Mouse (Mus musculus) adrenal gland, adult 8-10 months (tissue): ENCODE measurements around the gene Inka2. TPM values are rescaled to one million over a fixed set of nuclear protein-coding genes. Genes with fewer than 3 reads are reported as not detected.

ENCODE experiments used
- DNase-seq: peaks from one replicate; pipeline ENCODE4 v3.0.0; 2022
- total RNA-seq, 4 experiments: library from RNA; stranded (reverse); gene quantifications; 2 replicates each; pipeline ENCODE4 v1.2.4; 2022

Inka2 gene
- total RNA-seq, 4 experiments from 2014 or later = 4.6 to 8.5 (median 5.4) TPM

DNA sequence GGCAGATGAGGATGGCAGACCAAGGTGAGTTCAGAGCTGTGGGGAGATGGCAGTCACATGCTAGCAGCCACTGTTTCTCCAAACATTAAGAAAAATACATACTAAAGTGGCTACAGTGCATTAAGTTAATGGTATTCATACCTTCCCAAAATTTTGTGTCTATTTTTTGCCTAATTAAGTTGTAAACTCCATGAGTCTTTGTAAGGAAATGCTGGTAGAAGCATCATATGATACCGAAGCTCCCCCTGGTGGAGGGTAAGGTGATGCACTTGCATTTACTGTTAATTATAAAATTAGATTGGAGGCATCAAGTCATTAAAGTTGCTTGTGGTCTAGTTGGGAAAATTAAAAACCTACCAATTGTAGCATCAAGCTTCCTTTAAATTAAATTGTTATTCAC lies 21.6 kb downstream of the Inka2 start:
- no peak for DNase-seq

DNA sequence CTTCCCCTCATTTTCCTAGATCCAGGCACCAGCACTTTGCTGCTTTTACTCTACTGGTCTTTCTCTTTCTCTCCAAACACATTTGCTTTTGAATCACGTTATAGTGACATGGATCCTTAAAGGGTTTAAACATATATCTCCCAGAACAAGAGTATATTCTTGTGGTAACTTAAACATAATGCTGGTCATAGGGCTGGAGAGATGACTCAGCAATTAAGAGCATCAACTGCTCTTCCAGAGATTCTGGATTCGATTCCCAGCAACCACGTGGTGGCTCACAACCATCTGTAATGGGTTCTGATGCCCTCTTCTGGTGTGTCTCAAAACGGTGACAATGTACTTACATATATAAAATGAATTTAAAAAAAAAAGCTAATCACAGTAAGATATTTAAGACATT lies 28.0 kb downstream of the Inka2 start:
- DNase-seq = no peak

DNA sequence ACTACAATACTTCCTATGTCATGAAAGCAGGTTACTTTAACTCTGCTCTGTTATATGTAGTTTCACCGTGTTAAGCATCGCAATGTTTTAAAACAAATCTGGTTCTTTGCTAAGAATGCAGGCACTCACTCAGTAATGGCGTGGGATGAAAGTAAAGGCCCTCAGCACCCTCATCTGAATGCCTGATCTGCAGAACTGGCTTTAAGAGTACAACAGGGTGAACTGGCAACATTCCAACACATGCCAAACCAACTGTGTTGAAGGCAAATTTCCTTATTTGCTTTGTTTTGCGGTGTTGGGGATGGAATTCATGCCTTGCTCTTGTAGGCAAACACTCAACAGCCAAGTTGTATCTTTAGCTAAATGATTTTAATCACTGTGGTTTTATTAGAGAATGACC lies 29.1 kb downstream of the Inka2 start:
- DNase-seq = no peak

DNA sequence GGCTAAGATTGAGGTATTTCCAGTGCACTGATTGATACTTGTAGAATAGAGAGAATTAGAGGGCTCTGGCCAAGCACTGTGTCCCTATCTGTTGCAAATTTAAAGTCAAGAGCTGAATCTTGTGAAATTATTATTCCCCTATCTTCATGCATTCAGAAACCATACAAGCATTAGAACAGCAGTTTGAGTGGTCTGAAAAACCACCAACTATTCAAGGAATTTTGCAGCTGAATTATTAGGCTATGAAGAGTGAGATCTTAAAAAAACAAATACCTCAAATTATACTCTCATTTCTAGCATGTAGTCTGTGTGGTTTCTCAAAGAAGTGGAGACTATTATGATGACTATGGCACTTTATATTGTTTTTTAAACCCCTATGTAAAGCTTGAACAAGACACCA lies 30.9 kb downstream of the Inka2 start:
- DNase-seq = no peak

DNA sequence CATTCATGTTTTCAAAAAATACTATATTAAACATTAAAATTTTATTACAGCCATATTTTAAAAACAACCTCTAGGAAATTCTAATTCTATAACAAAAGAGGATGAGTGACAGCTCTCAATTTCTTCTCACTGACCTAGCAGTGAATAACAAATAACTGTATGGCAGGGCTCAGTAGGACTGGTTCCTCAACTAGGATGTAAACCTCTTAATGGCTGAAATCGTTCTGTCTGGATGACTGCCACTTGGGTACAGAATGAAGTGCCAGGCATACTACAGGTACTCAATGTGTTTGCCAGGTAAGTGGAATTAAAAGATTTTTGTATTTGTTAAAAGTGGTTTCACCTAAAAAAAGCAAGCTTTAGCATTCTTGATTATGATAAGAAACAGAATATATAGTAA lies 31.7 kb downstream of the Inka2 start:
- no peak for DNase-seq

DNA sequence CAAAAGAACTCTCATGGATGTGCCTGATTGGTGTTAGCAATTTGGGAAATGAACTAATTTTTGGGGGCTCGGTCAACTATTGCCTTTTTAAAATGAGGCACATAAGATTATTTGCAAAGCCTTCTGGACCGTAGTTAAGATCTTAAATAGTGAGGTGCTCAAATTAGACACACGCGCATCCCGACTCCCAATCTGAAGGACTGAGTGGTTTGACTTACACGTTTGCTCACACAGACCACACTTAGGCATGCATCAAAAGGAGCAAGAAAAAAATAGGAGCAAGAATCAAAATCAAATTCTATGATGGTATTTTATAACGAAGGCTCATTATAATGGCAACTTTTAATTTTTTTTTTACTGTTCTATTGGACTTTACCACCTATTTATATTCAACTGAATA lies 32.7 kb downstream of the Inka2 start:
- DNase-seq = no peak

DNA sequence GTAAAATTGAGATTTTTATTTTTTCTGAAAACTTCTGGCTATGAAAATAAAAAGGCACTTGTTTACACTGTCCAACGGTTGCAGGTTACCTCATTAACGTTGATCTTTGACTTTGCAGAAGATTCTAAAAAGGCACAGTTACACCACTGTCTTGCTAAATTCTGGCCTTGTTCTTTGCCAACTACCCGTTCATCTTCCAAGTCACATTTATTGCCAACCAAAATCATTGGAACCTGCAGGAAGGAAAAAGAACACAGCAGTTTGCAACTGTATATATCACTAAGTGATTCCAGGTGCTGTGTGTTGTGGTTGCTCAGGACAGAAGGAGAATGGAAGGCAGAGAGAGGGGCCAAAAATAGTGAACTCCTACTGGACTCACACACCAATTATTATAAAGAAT lies 33.3 kb downstream of the Inka2 start:
- no peak for DNase-seq

DNA sequence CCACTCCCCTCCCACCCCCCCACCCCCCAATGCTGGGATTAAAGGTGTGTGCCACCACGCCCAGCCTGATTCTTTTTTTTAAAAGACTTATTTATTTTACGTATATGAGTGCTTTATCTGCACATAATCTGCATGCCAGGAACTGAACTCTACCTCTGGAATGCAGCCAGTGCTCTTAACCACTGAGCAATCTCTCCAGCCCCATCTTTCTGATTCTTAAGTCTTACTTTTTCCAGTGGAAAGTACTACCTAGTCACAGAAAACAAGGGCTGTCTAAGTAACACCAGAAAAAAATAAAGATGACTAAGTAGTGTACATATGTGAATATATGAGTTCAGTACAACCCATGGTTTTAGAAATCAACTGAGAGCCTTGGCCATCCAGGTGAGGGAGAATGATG lies 42.1 kb downstream of the Inka2 start:
- no peak for DNase-seq

DNA sequence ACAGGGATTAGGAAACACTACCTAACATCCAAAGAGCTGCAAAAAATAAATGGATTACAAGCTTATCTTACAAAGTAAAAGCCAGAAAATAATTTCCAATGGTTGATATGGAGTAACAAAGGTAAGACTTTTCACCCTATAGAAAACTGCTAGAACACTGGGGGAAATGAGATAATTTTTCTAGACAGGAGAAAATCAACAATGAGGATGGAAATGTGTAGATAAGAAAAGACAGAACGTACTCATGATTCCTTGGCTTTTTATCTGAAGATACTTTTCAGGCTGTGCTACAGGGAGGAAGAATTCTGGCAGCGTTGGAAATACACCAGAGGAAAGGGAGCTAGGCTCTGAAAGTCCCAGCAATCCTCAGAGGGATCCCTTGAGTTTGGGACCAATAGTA lies 46.4 kb downstream of the Inka2 start:
- no peak for DNase-seq

DNA sequence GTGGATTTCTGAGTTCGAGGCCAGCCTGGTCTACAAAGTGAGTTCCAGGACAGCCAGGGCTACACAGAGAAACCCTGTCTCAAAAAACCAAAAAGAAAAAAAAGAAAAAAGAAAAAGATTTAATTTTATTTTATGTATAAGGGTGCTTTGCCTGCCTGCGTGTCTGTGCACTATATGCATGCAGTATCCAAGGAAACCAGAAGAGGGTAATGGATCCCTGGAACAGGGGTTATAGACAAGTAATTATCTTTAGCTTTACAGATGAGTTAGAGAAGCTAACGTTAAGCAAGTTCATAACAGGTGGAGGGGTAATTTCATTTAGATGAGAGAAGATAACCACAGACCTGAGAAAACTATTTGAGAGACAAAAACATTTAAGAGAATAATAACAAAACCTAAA lies 49.8 kb downstream of the Inka2 start:
- no peak for DNase-seq

DNA sequence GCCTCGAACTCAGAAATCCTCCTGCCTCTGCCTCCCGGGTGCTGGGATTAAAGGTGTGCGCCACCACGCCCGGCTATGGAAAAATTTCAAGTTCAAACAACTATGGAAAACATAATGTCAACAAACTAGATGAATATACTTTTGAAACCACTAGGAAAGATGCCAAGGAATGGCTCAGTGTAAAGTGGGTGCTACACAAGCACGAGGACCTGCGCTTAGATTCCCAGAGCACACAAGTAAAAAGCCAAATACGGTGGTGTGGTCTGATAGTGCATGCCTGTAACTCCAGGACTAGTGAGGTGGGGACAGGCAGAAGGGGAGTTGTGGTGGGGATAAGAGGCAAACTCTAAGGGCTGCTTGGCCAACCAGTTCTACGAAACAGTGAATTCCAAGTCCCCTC lies 50.7 kb downstream of the Inka2 start:
- DNase-seq = no peak

DNA sequence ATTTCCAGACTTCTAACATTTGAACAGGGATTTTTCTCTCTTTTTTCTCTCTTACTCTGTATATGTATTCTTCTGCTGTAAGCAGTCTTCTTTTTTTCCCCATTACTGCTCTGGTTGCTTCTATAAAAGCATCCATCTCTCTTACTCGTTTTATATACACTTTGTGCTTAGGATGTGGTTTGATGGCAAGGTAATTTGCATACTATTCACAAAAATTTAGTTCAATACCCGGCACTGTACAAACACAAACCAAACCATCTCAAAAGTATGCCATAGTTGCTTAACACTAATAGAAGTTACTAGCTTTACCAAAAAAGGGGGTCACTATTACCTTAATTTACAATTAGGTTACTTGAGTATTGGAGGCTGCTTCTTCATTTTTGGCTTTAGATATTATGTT lies 52.1 kb downstream of the Inka2 start:
- DNase-seq = no peak

DNA sequence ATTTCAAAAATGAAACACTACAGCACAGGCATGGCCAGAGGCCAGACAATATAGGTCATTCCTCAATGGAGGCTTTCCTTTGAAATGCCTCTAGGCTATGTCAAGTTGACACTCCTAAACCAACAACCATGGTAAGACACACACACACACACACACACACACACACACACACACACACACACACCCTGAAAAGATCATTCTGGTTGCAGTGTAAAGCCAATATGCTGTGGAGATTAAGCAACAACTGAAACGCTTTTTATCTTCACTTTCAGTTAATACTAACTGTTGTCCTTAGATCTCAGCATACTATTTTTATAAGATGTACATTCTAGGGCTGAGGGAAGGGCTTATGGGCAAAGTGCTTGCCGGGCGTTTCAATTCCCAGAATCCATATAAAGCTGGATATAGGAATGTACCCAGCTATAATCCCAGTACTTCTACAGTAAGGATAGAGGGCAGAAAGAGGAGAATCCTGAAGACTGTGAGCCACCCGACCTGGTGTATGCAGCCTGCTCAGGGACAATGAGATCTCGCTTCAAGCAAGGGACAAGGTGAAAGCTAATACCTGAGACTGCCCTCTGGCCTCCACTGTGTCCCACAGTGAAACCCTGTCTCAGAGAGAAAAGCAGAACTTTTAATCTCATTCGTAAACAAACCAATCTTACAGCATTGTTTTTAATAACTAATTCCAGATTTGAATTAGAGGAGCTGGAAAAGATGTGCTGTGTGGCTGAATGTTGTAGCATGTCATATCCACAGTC lies 53.1 kb downstream of the Inka2 start:
- DNase-seq = no peak

DNA sequence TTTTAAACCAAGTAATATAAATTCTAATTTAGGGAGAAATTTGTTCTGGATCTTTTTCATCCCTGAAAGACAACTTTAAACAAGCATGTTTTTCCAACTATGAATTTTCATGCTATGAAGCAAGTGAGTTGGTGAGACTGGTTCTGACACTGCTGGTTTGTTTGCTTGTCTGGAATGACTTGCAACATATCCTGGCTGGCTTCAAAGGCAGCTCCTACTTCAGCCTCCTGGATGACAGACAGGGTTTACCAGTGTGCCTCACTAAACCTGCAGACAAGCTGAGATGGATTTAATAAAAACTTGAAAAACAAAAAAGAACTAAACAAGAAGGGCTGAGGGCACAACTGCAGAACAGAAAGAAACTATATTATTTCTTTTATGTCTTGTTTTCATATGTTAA lies 53.7 kb downstream of the Inka2 start:
- DNase-seq = no peak

DNA sequence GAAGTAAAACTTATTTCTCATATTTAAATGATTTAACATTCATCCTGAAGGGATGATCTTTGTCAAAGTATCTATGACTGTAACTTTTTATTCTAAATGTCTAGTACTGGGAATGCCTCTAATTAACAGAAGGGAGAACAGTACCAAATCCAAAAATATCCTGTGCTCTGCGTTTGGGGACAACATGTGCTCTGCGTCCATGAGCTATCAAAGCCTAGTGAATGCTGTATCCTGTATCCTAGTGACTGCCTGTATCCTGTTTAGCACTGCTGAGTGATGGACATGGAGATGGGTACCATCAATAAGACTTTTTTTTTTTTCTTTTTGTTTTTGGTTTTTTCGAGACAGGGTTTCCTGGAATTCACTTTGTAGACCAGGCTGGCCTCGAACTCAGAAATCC lies 54.3 kb downstream of the Inka2 start:
- no peak for DNase-seq

DNA sequence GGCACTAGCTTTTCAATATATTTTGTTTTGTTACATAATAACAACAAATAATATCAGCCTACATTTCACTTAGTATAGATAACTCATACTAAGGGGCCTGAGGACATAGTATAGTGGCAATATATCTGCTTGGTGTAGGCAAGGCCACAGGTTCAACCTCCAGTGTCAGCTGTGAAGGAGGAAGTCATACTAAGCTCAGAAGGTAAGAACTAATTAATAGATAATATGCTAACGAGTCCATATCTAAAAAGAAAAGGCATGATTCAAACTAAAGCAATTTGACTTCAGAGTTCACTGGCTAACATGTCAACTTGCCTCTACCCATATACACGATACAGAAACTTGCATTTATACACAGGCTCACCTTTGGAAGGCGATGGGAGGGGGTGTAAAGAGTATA lies 55.7 kb downstream of the Inka2 start:
- no peak for DNase-seq

DNA sequence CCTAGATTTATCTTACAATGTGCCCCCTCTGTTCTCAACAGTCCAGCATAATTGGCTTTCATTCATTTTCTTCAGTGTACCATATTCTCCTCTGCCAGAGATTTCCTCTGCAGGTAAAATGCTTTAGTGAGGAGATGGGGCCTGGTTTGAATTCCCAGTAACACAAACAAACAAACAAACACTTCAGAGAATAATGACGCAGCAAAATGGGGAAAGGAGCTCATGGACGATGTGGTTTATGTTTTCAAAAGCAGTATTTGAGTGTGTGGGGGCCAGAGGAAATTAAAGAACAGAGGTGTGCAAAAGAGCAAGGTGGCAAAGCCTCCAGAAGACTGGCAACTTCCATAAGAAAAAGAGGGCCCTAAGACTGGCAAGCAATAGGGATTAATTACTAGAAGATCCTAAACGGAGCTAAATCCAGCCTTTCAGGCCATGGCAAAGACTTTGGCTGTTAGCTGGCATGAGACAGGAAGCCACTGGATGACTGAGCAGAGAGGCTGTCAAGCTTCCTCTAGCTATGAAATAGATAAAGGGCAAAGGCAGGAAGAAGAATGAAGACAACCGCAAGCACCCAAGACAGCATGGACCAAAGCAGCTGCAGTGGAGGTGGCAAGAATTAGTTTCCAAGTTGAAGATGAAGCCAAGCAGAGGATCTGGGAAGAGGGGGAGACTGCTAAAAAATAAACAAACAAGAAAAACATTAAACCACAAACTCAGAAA lies 58.9 kb downstream of the Inka2 start:
- no peak for DNase-seq

DNA sequence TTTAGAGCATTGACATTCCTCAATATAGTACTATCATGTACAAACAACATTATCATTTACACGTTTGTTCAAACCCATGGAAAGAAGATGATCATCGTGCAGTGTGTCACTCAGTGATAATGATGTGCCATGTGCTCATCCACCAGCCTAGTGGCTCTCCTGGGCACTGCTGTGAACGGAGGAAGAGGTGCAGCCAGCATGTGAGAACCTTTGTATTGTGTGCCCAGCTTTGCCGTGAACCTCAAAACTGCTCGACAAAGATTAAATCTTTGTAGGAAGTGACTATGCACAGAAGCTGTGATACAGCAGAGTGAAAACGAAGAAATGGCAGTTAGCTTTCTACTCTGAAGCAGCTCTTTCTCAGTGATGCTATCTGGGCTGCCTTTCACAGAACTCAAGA lies 64.1 kb downstream of the Inka2 start:
- no peak for DNase-seq

DNA sequence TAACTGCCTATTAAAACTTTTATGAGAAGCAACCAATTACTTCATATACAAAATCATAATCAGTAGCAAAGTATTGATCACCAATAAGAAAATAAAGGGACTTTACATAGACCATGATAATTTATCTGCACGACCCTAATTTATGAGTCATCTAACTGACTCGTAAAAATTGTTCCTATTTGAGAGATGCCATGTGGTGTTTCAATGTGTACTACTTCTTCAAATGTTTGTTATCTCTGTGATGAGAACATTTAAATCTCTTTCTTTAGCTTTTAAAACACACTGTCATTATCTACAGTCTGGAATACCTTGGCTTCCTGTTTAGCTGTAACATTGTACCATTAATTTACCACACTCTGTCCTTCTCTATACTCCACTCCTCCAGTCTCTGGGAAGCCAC lies 65.0 kb downstream of the Inka2 start:
- DNase-seq = no peak

Other genes starting within 250 kb of the Inka2 start
- 10 to 100 TPM; 18.5 to 26.4 (median 22.3) TPM for gene Ddx20, start 17.0 kb upstream of the Inka2 start, total RNA-seq
- gene Rap1a, start 96.7 kb downstream of the Inka2 start, total RNA-seq = 100 to 1,000 TPM; 154 to 188 (median 179) TPM
- gene Adora3, start 166.3 kb downstream of the Inka2 start, total RNA-seq = under 1 TPM in 2 of 4 experiments, not detected in 2; 0.27 to 0.46 TPM
- not detected for gene Tmigd3, start 166.3 kb downstream of the Inka2 start, total RNA-seq
- 1 to 10 TPM in 3 of 4 experiments, under 1 TPM in 1; 0.24 to 1.7 (median 1.2) TPM for gene I830077J02Rik, start 228.1 kb downstream of the Inka2 start, total RNA-seq